Mouse (Mus musculus) ES-E14 (cell line): ENCODE measurements around the gene Ckap2l. TPM values are rescaled to one million over a fixed set of nuclear protein-coding genes. Genes with fewer than 3 reads are reported as not detected.
A peak's percentile ranks its signal among the peaks of the same experiment; 100 is the strongest.

Experiments used
- DNase-seq: peaks from one replicate; pipeline ENCODE4 v3.0.0-alpha.2; 2013; ENCODE audit warnings: low read depth, low spot score
- H3K27ac ChIP-seq: 2 replicates; pipeline ENCODE4 v1.5.1; 2012; ENCODE audit warnings: low read depth, mild to moderate bottlenecking, low read length, moderate library complexity, mixed read lengths; ENCODE audit not compliant: poor library complexity, insufficient read depth, severe bottlenecking
- H3K36me3 ChIP-seq: 2 replicates; pipeline ENCODE4 v1.6.1; 2012; ENCODE audit warnings: mild to moderate bottlenecking, low read length, moderate library complexity, mixed read lengths; ENCODE audit not compliant: control insufficient read depth, poor library complexity, insufficient read depth, severe bottlenecking
- H3K4me1 ChIP-seq, 2 experiments: fragments of 150-350 bp in 1 of 2; sonication (generic) in 1 of 2; 2 replicates each; pipeline ENCODE4 v1.6.1; 2012; ENCODE audit warnings: low read length in 2 of 2, mild to moderate bottlenecking in 1 of 2, mixed read lengths in 1 of 2; ENCODE audit not compliant: control insufficient read depth in 2 of 2, insufficient read depth in 2 of 2, poor library complexity in 1 of 2
- H3K4me3 ChIP-seq, 2 experiments: fragments of 150-350 bp in 1 of 2; sonication (generic) in 1 of 2; 2 replicates each; pipeline ENCODE4 v1.5.1; 2012; ENCODE audit warnings: low read length in 2 of 2, low read depth in 1 of 2, mild to moderate bottlenecking in 1 of 2, mixed read lengths in 1 of 2; ENCODE audit not compliant: insufficient read depth in 1 of 2, poor library complexity in 1 of 2, severe bottlenecking in 1 of 2
- H3K9ac ChIP-seq: 2 replicates; pipeline ENCODE4 v1.6.1; 2012; ENCODE audit warnings: low read depth, mild to moderate bottlenecking, low read length, mixed read lengths; ENCODE audit not compliant: poor library complexity, insufficient read depth, severe bottlenecking
- H3K9me3 ChIP-seq: fragments of 150-350 bp; sonication (generic); 2 replicates; pipeline ENCODE4 v1.6.1; 2012; ENCODE audit warnings: low read depth, mild to moderate bottlenecking, low read length; ENCODE audit not compliant: control insufficient read depth, insufficient read depth
- CHD2 ChIP-seq: IDR thresholded peaks from 2 replicates; pipeline ENCODE4 v1.6.1; 2014; ENCODE audit warnings: mild to moderate bottlenecking, low read depth, low read length, inconsistent platforms
- HCFC1 ChIP-seq: IDR thresholded peaks from 2 replicates; pipeline ENCODE4 v1.6.1; 2012; ENCODE audit warnings: low read length, inconsistent platforms, borderline replicate concordance; ENCODE audit not compliant: insufficient read depth
- MAFK ChIP-seq: IDR thresholded peaks from 2 replicates; pipeline ENCODE4 v1.6.1; 2014; ENCODE audit warnings: mild to moderate bottlenecking, low read depth, low read length, inconsistent platforms; ENCODE audit not compliant: insufficient read depth
- ZC3H11A ChIP-seq: IDR thresholded peaks from 2 replicates; pipeline ENCODE4 v1.6.1; 2012; ENCODE audit warnings: low read depth, mild to moderate bottlenecking, inconsistent platforms, low read length, borderline replicate concordance
- ZNF384 ChIP-seq: IDR thresholded peaks from 2 replicates; pipeline ENCODE4 v1.6.1; 2012; ENCODE audit warnings: low read depth, low read length, inconsistent platforms
- in situ Hi-C, 2 experiments: fragments of 600-800 bp; cut with MboI; formaldehyde crosslinking; loops; one replicate each; pipeline ENCODE4 v1.15.1; 2025; ENCODE audit warnings: low sequenced_read_pairs in 2 of 2, inconsistent platforms in 1 of 2; ENCODE audit not compliant: unreplicated experiment in 2 of 2
- total RNA-seq: library from RNA; depleted of rRNA; stranded (reverse); fragments of 300-350 nt; gene quantifications from 2 replicates; pipeline ENCODE4 v1.2.3, GENCODE M21; 2012

Gene Ckap2l
- total RNA-seq, 1 experiment: 15.8 TPM

GRCm38 (mm10) chr2:129244446-129245120 is 52.4 kb downstream of the Ckap2l start:
- DNase-seq: no peak
- H3K4me3 ChIP-seq: peak overlapping the region; percentile 23 to 39; a peak in 3 of 4 replicates
- H3K4me1 ChIP-seq: peaks cover 6 to 28% of the 10 kb centered on the region in 2 experiments; a peak in 3 of 4 replicates
- no peaks in the 10 kb centered on the region for H3K9me3 ChIP-seq
- H3K36me3 ChIP-seq: no peaks in the 10 kb centered on the region
- in situ Hi-C loops: no loop called here
- H3K9ac ChIP-seq: peak overlapping the region; percentile 26; the same call in 1 of the 2 replicates
- peak overlapping the region; percentile 69 for H3K27ac ChIP-seq
- TF ChIP-seq ZC3H11A (no peak), ZNF384 (0 out of 2 replicates have a peak, but pooled peaks have one; percentile 13), HCFC1 (no peak)

- TF ChIP-seq CHD2 (no peak), HCFC1 (no peak), ZC3H11A (no peak), ZNF384 (no peak), MAFK (no peak)
- Histone ChIP-seq H3K36me3 (no peaks in the 10 kb centered on the region), H3K27ac (peak overlapping the region; percentile 15; the same call in 1 of the 2 replicates), H3K9ac (no peak overlapping the region), H3K4me1 (peaks cover 6 to 26% of the 10 kb centered on the region in 2 experiments; a peak in 3 of 4 replicates), H3K4me3 (no peak overlapping the region), H3K9me3 (no peaks in the 10 kb centered on the region)
- DNase-seq: no peak
- in situ Hi-C loops: no loop called here
These were observed 53.2 kb downstream of the Ckap2l start for GRCm38 (mm10) chr2:129243786-129244185.

GRCm38 (mm10) chr2:129243005-129243404 is 54.0 kb downstream of the Ckap2l start:
- Histone ChIP-seq H3K36me3 (no peaks in the 10 kb centered on the region), H3K4me3 (no peak overlapping the region), H3K27ac (no peak overlapping the region), H3K9me3 (no peaks in the 10 kb centered on the region), H3K9ac (no peak overlapping the region), H3K4me1 (peaks cover 6 to 26% of the 10 kb centered on the region in 2 experiments; a peak in 3 of 4 replicates)
- in situ Hi-C loops: no loop called here
- no peak for DNase-seq
- no peak for TF ChIP-seq ZNF384
- no peak for TF ChIP-seq MAFK
- TF ChIP-seq CHD2: no peak
- TF ChIP-seq HCFC1: no peak
- no peak for TF ChIP-seq ZC3H11A

GRCm38 (mm10) chr2:129241845-129242833 is 54.9 kb downstream of the Ckap2l start:
- Histone ChIP-seq H3K9ac (no peak overlapping the region), H3K4me3 (no peak overlapping the region), H3K27ac (0 out of 2 replicates have a peak overlapping the region, but pooled peaks have one; percentile 9), H3K4me1 (peaks cover 6 to 19% of the 10 kb centered on the region in 2 experiments; a peak in 3 of 4 replicates), H3K36me3 (no peaks in the 10 kb centered on the region), H3K9me3 (no peaks in the 10 kb centered on the region)
- DNase-seq: no peak
- TF ChIP-seq ZNF384 (peak; percentile 86), CHD2 (no peak)
- in situ Hi-C loops: no loop called here
